Mouse (Mus musculus): Measurements from ENCODE around the gene Myh6. TPM values are rescaled to one million over a fixed set of nuclear protein-coding genes. Genes with fewer than 3 reads are reported as not detected.

Gene Myh6
- polyA plus RNA-seq (2012), result not detected in 2 replicates

DNA sequence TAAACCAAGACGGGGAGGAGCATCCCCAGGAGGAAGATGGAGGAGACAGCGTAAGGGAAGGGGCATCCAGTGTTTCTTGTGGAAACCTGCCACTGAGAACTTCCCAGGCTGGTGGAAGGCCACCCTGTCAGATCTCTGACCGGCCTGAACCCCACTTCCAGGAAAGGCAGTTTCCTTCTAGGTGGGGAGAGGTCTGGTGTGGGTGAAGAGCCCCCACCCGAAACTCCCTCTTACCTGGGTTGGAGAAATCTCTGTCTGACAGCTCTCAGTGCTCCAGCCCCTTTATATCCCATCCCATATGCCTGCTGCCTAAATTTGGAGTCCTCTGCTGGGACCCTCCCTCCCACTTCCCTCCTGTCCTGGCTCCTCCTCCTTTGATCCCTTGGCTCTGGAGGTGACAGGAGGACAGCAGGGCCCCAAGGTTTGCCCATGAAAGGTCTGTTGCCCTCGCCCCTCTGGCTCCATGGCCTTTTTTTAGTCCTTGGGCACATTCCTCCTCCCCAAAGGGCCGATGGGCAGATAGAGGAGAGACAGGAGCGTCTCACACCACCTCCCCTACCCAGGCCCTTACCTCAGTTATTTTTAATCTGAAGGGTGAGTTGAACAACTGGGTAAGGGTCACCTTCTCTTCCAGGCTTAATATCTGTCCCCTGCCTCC is at the start of gene Myh6:
TSS of gene Myh6 (minus strand) at position 608 of the 658 bp plus-strand sequence.
- H3K27me3 ChIP-seq (ENCODE audit: control insufficient read depth), result no peaks in the 10 kb centered on the region
- no peak for TF ChIP-seq GATA1 (IDR thresholded peaks at IDR 0.05; ENCODE audit: low read length)
- TF ChIP-seq TAL1 (IDR thresholded peaks at IDR 0.05; ENCODE audit: low read length), result no peak
- no peaks in the 10 kb centered on the region for H3K9me3 ChIP-seq (ENCODE audit: control insufficient read depth, low read length)
- H3K36me3 ChIP-seq (ENCODE audit: control insufficient read depth), result no peaks in the 10 kb centered on the region
- no peak within 1 kb of the TSS for H3K4me3 ChIP-seq (replicated peaks)
- H3K4me1 ChIP-seq (ENCODE audit: control insufficient read depth), result no peaks in the 10 kb centered on the region

DNA sequence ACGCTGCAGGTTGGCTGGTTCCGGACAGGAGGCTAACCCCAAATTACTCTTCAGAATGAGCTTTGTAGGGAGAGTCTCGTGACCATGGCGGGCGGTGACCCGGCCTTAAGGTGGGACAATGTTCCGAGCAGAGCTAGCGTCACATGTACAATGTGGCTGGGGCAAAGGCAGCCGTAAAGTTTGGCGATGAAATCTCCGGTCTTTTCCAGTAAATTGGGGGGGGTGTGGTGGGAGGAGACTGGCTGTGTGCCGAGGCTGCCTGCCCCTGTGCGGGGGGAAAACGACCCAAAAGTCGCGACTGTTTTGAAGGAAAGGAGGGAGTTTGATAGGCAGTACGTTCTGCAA is 49.0 kb upstream of the Myh6 start:
- no peaks in the 10 kb centered on the region for H3K9me3 ChIP-seq (ENCODE audit: control insufficient read depth, low read length)
- H3K27me3 ChIP-seq (ENCODE audit: control insufficient read depth), result no peaks in the 10 kb centered on the region
- H3K36me3 ChIP-seq (ENCODE audit: control insufficient read depth), result peaks cover 30% of the 10 kb centered on the region
- peak overlapping the region; percentile 78 for H3K4me3 ChIP-seq (replicated peaks)
- TF ChIP-seq TAL1 (IDR thresholded peaks at IDR 0.05; ENCODE audit: low read length) (no peak), GATA1 (IDR thresholded peaks at IDR 0.05; ENCODE audit: low read length) (no peak)
- H3K4me1 ChIP-seq (ENCODE audit: control insufficient read depth), result peaks cover 28% of the 10 kb centered on the region

DNA sequence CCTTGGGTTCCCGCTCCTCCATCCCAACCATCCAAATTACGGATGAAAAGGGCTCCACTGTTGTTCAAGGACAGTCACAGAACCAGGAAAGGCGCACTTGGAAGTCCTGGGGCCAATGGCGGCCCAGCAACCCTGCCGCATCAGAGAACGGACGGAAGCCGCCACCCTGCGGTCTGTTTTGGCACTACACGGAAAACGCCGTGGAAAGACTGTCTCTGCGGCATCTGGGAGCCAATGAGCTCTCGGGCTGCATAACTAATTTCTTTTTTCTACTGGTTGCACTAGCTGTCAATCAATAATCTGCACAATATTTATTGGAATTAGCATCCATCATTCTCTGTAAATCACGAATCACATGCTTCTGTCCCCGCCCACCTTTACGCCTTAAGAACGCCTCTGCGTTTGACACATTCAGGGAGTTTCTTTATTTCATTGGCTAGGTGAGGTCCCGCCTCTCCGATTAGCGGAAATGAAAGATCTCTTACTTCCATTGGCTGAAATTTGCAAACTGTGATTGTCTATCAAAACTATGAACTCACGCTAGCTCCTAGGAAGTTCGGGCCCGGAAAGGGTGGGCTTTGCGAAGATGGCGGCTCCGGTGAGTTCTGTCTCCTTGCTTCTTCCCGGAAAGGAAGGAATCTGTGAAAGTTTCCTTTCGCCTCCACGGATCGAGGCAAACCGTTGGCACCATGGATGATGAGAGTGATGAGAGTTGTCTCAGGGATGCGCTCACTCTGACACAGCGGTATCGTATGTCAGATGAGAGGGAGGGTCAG is 48.5 kb upstream of the Myh6 start, which contains the start of gene Ngdn:
TSS of gene Ngdn (plus strand) at position 464 of the 776 bp plus-strand sequence.
- H3K4me1 ChIP-seq (ENCODE audit: control insufficient read depth), result peaks cover 28% of the 10 kb centered on the region
- no peak for TF ChIP-seq TAL1 (IDR thresholded peaks at IDR 0.05; ENCODE audit: low read length)
- no peak for TF ChIP-seq GATA1 (IDR thresholded peaks at IDR 0.05; ENCODE audit: low read length)
- H3K27me3 ChIP-seq (ENCODE audit: control insufficient read depth), result no peaks in the 10 kb centered on the region
- no peaks in the 10 kb centered on the region for H3K9me3 ChIP-seq (ENCODE audit: control insufficient read depth, low read length)
- peak within 1 kb of the TSS; percentile 78 for H3K4me3 ChIP-seq (replicated peaks)
- peaks cover 25% of the 10 kb centered on the region for H3K36me3 ChIP-seq (ENCODE audit: control insufficient read depth)

DNA sequence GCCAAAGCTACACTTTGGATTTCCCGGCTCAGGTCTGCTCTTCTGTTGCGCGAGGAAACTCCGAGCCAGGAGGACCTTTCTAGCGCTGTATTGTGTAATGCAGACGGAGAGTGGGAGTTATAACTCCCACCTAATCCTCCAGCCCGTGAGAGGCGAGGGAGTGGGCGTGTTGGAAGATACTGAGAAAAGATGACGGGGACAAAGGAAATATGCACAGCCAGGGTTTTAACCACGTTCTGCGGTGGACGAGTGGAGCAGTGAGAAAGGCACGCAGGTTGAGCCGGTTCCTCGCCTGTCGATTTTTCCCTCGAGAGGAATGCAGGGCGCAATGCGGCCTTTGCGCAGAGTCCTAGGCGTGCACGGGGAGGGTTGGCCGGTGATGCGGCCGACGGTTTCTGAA is 47.9 kb upstream of the Myh6 start:
- no peaks in the 10 kb centered on the region for H3K27me3 ChIP-seq (ENCODE audit: control insufficient read depth)
- no peak for TF ChIP-seq TAL1 (IDR thresholded peaks at IDR 0.05; ENCODE audit: low read length)
- no peak for TF ChIP-seq GATA1 (IDR thresholded peaks at IDR 0.05; ENCODE audit: low read length)
- peak overlapping the region; percentile 78 for H3K4me3 ChIP-seq (replicated peaks)
- H3K9me3 ChIP-seq (ENCODE audit: control insufficient read depth, low read length), result no peaks in the 10 kb centered on the region
- peaks cover 28% of the 10 kb centered on the region for H3K4me1 ChIP-seq (ENCODE audit: control insufficient read depth)
- peaks cover 20% of the 10 kb centered on the region for H3K36me3 ChIP-seq (ENCODE audit: control insufficient read depth)

DNA sequence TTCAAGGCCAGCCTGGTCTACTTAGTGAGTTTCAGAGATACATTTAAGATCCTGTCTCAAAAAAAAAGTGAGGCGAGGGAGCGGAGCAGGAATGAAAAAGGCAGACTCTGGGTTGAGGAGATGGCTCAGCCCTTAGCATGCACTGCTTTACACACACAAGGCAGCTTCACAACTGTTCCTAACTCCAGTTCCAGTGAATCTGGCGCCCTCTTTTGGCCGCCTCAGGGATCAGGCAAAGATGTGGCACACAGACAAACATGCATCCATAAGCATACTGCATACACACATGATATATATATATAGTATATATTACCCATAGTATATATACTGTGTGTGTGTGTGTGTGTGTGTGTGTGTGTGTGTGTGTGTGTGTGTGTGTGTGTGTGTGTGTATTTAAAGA is 44.4 kb upstream of the Myh6 start:
- Histone ChIP-seq H3K9me3 (ENCODE audit: control insufficient read depth, low read length) (no peaks in the 10 kb centered on the region), H3K4me1 (ENCODE audit: control insufficient read depth) (peaks cover 30% of the 10 kb centered on the region), H3K36me3 (ENCODE audit: control insufficient read depth) (no peaks in the 10 kb centered on the region), H3K27me3 (ENCODE audit: control insufficient read depth) (no peaks in the 10 kb centered on the region), H3K4me3 (replicated peaks) (no peak overlapping the region)
- TF ChIP-seq GATA1 (IDR thresholded peaks at IDR 0.05; ENCODE audit: low read length) (no peak), TAL1 (IDR thresholded peaks at IDR 0.05; ENCODE audit: low read length) (no peak)

DNA sequence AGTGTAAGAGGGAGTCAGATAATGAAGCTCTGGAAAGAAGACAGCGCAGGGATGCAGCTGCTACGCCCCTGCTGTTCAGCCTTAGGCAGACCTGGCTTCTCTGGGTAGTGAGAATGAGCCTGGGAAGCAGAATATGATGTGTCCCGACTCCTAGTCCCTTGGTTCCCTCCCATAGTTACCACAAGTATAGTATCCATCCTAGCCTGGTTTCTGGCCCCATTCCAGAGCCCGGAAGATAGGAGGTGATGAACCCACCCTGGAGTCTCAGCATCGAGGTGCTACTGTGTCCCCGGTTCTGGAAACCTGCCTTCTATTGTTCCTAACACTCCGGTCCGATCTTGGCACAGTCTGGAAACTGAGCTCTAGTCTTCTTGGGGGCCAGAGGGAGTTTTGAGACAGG is 41.7 kb upstream of the Myh6 start:
- TF ChIP-seq TAL1 (IDR thresholded peaks at IDR 0.05; ENCODE audit: low read length) (no peak), GATA1 (IDR thresholded peaks at IDR 0.05; ENCODE audit: low read length) (no peak)
- Histone ChIP-seq H3K36me3 (ENCODE audit: control insufficient read depth) (no peaks in the 10 kb centered on the region), H3K9me3 (ENCODE audit: control insufficient read depth, low read length) (no peaks in the 10 kb centered on the region), H3K27me3 (ENCODE audit: control insufficient read depth) (no peaks in the 10 kb centered on the region), H3K4me1 (ENCODE audit: control insufficient read depth) (peaks cover 24% of the 10 kb centered on the region), H3K4me3 (replicated peaks) (no peak overlapping the region)

DNA sequence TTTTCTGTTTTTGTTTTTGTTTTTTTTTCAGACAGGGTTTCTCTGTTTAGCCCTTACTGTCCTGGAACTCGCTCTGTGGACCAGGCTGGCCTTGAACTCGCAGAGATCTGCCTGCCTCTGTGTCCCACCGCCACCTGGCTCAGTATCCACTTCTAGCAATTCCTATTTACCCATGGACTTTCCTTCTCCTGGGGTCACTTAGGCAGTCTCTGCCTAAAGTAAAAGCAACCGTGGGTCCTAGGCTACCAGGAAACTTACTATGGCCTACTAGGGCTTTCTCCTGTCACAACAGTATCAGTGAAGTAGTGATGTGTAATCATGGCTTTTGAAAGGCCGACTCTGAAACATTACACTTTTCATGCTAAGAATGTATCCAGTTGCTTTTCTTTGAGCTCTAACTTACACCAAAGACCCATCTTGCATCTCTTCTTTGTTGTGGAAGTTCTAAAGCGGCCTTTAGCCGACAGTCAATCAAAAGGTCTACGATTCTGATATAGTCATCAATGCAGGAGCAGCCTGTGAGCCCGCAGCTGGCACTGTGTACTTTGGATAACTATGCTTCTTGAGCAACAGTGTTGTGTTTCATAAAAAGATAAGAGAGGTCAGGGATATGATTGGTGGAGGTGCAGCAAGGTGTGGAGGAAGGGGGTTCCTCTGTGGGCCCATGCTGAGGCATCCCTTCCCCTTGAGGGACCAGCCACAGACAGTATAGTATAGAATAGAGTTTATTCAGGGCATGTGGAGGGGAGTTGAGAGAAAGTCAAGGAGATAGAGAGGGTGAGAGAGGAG is 40.6 kb upstream of the Myh6 start:
- Histone ChIP-seq H3K9me3 (ENCODE audit: control insufficient read depth, low read length) (no peaks in the 10 kb centered on the region), H3K36me3 (ENCODE audit: control insufficient read depth) (no peaks in the 10 kb centered on the region), H3K4me1 (ENCODE audit: control insufficient read depth) (peaks cover 24% of the 10 kb centered on the region), H3K27me3 (ENCODE audit: control insufficient read depth) (no peaks in the 10 kb centered on the region), H3K4me3 (replicated peaks) (no peak overlapping the region)
- TF ChIP-seq TAL1 (IDR thresholded peaks at IDR 0.05; ENCODE audit: low read length) (no peak), GATA1 (IDR thresholded peaks at IDR 0.05; ENCODE audit: low read length) (no peak)

DNA sequence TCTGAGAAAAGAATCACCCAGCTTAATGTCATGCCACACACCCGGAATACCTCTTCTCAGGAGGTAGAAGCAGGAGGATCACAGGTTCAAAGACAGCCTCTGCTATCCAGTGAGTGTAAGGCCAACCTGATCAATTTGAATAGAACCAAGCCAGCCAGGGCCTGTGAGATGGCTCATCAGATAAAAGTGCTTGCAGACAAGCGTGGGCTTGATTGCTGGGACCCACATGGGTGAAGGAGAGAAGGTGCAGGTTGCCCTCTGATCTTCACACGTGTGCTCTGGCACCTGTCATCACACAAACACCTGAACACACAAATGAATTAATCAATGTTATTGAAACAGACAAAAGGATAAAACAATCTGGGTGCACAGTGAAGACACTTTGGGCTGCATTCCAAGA is 39.8 kb upstream of the Myh6 start:
- Histone ChIP-seq H3K9me3 (ENCODE audit: control insufficient read depth, low read length) (no peaks in the 10 kb centered on the region), H3K27me3 (ENCODE audit: control insufficient read depth) (no peaks in the 10 kb centered on the region)
- no peak for TF ChIP-seq TAL1 (IDR thresholded peaks at IDR 0.05; ENCODE audit: low read length)
- no peak for TF ChIP-seq GATA1 (IDR thresholded peaks at IDR 0.05; ENCODE audit: low read length)

DNA sequence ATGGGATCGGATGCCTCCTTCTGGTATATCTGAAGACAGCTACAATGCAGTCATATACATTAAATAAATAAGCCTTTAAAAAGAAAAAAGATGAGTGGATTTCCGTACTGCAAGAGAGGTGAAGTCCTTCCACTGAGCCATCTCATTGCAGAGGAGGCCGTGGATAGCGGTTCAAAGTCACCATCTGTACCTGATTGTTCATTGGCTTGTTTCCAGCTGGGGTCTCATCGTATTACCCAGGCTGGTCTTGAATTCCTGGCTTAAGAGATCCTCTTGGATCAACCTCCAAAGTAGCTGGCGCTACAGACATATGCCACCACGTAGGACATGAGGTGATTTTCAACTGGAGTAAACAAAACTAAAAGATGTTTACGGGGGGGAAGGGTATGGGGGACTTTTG is 39.2 kb upstream of the Myh6 start:
- peaks cover 3% of the 10 kb centered on the region; the same call in 1 of the 2 replicates for H3K9me3 ChIP-seq (ENCODE audit: control insufficient read depth, low read length)
- no peak overlapping the region for H3K4me3 ChIP-seq (replicated peaks)
- no peaks in the 10 kb centered on the region for H3K27me3 ChIP-seq (ENCODE audit: control insufficient read depth)
- no peaks in the 10 kb centered on the region for H3K36me3 ChIP-seq (ENCODE audit: control insufficient read depth)
- H3K4me1 ChIP-seq (ENCODE audit: control insufficient read depth), result peaks cover 24% of the 10 kb centered on the region
- TF ChIP-seq TAL1 (IDR thresholded peaks at IDR 0.05; ENCODE audit: low read length), result no peak
- no peak for TF ChIP-seq GATA1 (IDR thresholded peaks at IDR 0.05; ENCODE audit: low read length)

More for the DNA sequence above, 39.8 kb upstream of the Myh6 start:
- peaks cover 24% of the 10 kb centered on the region for H3K4me1 ChIP-seq (ENCODE audit: control insufficient read depth)
- no peaks in the 10 kb centered on the region for H3K36me3 ChIP-seq (ENCODE audit: control insufficient read depth)
- no peak overlapping the region for H3K4me3 ChIP-seq (replicated peaks)
